Mouse (Mus musculus) embryonic facial prominence, embryonic 15.5 days (tissue): ENCODE measurements around the gene Cacnb2. TPM values are rescaled to one million over a fixed set of nuclear protein-coding genes. Genes with fewer than 3 reads are reported as not detected.
A peak's percentile ranks its signal among the peaks of the same experiment; 100 is the strongest.

ENCODE experiments used
- ATAC-seq: fragments of 200-750 bp; cut with Nextera tagmentation; 2 replicates; pipeline ENCODE4 v1.8.0; 2017; ENCODE audit warnings: low read depth, moderate TSS enrichment; ENCODE audit not compliant: insufficient number of reproducible peaks, low FRiP score, low TSS enrichment
- H3K27ac ChIP-seq: fragments of 300-500 bp; sonication (generic); replicated peaks from 2 replicates; pipeline ENCODE4 v1.5.1; 2015; ENCODE audit warnings: mild to moderate bottlenecking, inconsistent platforms
- H3K27me3 ChIP-seq: fragments of 300-500 bp; sonication (generic); 2 replicates; pipeline ENCODE4 v1.6.1; 2015; ENCODE audit warnings: inconsistent platforms
- H3K36me3 ChIP-seq: fragments of 300-500 bp; sonication (generic); 2 replicates; pipeline ENCODE4 v1.6.1; 2015; ENCODE audit warnings: mild to moderate bottlenecking, inconsistent platforms
- H3K4me1 ChIP-seq: fragments of 300-500 bp; sonication (generic); 2 replicates; pipeline ENCODE4 v1.6.1; 2015; ENCODE audit warnings: inconsistent platforms
- H3K4me2 ChIP-seq: fragments of 300-500 bp; sonication (generic); replicated peaks from 2 replicates; pipeline ENCODE4 v1.6.1; 2015; ENCODE audit warnings: mild to moderate bottlenecking, inconsistent platforms
- H3K4me3 ChIP-seq: fragments of 300-500 bp; sonication (generic); replicated peaks from 2 replicates; pipeline ENCODE4 v1.5.1; 2015; ENCODE audit warnings: mild to moderate bottlenecking, inconsistent platforms
- H3K9ac ChIP-seq: fragments of 300-500 bp; sonication (generic); 2 replicates; pipeline ENCODE4 v1.6.1; 2015; ENCODE audit warnings: inconsistent platforms
- H3K9me3 ChIP-seq: fragments of 300-500 bp; sonication (generic); replicated peaks from 2 replicates; pipeline ENCODE4 v1.6.1; 2016; ENCODE audit warnings: inconsistent platforms
- WGBS: fragments of 180-500 bp; shearing (Covaris S2); methylation state at CpG from one replicate; pipeline ENCODE4 v1.1.7; 2015; 5-methylcytosine and 5-hydroxymethylcytosine counted together
- polyA plus RNA-seq: library from polyadenylated mRNA; unstranded; fragments of >200 nt; fragmentation: Nextera tagmentation; extraction: Ambion mirVana; gene quantifications from 2 replicates; pipeline ENCODE4 v1.2.1, GENCODE M21; 2015

Gene Cacnb2
- polyA plus RNA-seq, 1 experiment from 2014 or later, result 1.4 TPM

GRCm38 (mm10) chr2:14620120-14620853 is 17.4 kb downstream of the Cacnb2 start:
- Histone ChIP-seq H3K9ac (no peak overlapping the region), H3K9me3 (no peaks in the 10 kb centered on the region), H3K4me3 (no peak overlapping the region), H3K36me3 (no peaks in the 10 kb centered on the region), H3K27me3 (no peaks in the 10 kb centered on the region), H3K4me1 (no peaks in the 10 kb centered on the region), H3K27ac (no peak overlapping the region), H3K4me2 (no peak overlapping the region)
- WGBS, result 77% methylated on average over 6 of the region's 6 CpGs
- ATAC-seq, result no peak

- WGBS, result 78% methylated on average over 4 of the region's 4 CpGs
- no peaks in the 10 kb centered on the region for H3K36me3 ChIP-seq
- H3K4me2 ChIP-seq, result no peak overlapping the region
- H3K4me3 ChIP-seq, result no peak overlapping the region
- H3K27ac ChIP-seq, result no peak overlapping the region
- H3K9ac ChIP-seq, result no peak overlapping the region
- ATAC-seq, result no peak
- H3K4me1 ChIP-seq, result no peaks in the 10 kb centered on the region
- no peaks in the 10 kb centered on the region for H3K27me3 ChIP-seq
- no peaks in the 10 kb centered on the region for H3K9me3 ChIP-seq
Measured at GRCm38 (mm10) chr2:14620891-14621290, 18.0 kb downstream of the Cacnb2 start.

GRCm38 (mm10) chr2:14623820-14624219 is 20.9 kb downstream of the Cacnb2 start:
- H3K27me3 ChIP-seq, result no peaks in the 10 kb centered on the region
- H3K4me2 ChIP-seq, result no peak overlapping the region
- no peaks in the 10 kb centered on the region for H3K4me1 ChIP-seq
- H3K36me3 ChIP-seq, result no peaks in the 10 kb centered on the region
- H3K9ac ChIP-seq, result no peak overlapping the region
- ATAC-seq, result no peak
- H3K4me3 ChIP-seq, result no peak overlapping the region
- no peak overlapping the region for H3K27ac ChIP-seq
- WGBS, result 89% methylated on average over 5 of the region's 5 CpGs
- no peaks in the 10 kb centered on the region for H3K9me3 ChIP-seq

DNA sequence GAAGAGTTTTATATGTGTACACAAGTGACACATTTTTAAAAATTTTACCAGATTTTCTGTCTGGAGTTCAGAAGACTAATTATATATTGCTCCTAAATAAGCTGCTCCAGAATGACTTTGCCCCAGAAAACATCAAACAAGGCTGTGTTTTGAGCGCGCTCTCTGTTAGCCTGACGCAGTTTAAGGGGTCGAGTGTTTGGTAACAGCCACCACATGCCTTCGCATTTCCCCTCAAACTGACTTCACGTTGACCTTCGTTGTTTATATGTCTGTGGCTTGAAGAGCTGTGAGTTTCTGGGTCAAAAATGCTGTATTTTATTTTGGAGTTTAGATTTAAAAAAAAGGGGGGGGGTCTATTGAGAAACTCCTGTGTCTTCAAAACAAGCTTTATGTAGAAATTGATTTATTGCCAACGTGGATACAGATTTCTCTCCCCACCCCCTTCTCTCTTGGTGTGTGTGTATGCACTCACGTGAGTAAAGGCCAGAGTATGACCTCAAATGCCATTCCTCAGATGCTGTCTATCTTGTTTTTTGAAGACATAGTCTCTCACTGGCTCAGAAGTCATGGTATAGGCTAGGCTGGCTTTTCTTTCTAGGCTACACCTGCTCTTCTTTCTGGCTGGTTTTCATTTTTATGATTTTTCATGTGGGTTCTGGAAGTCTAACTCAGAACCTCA is 27.1 kb downstream of the Cacnb2 start:
- no peak for ATAC-seq
- Histone ChIP-seq H3K36me3 (no peaks in the 10 kb centered on the region), H3K27ac (no peak overlapping the region), H3K4me2 (no peak overlapping the region), H3K9ac (no peak overlapping the region), H3K4me3 (no peak overlapping the region), H3K4me1 (no peaks in the 10 kb centered on the region), H3K27me3 (no peaks in the 10 kb centered on the region), H3K9me3 (no peaks in the 10 kb centered on the region)
- 70% methylated on average over 9 of the region's 9 CpGs for WGBS

DNA sequence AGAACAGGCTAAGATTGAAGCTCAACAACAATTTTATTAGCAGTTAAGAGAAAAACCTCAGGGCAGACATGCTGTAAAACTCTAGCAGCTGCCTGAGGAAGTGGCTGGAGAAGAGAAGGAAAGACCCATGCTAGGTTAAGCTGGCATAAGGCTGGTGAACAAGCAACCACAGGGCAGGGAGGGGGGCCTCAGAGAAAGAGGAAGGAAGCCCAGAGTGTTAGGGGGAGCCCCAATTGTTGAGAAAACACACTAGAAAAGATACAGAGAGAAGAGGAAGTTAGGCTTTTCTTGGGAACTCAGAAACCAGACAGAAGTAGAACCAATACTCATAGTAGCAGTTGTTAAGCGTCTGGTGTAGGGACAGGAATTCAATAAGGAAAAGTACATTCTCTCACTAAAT is 28.7 kb downstream of the Cacnb2 start:
- Histone ChIP-seq H3K9me3 (no peaks in the 10 kb centered on the region), H3K27me3 (no peaks in the 10 kb centered on the region), H3K4me2 (no peak overlapping the region), H3K27ac (no peak overlapping the region), H3K4me1 (no peaks in the 10 kb centered on the region), H3K4me3 (no peak overlapping the region), H3K9ac (no peak overlapping the region), H3K36me3 (no peaks in the 10 kb centered on the region)
- WGBS, result 81% methylated on average over 1 of the region's 1 CpGs
- no peak for ATAC-seq

DNA sequence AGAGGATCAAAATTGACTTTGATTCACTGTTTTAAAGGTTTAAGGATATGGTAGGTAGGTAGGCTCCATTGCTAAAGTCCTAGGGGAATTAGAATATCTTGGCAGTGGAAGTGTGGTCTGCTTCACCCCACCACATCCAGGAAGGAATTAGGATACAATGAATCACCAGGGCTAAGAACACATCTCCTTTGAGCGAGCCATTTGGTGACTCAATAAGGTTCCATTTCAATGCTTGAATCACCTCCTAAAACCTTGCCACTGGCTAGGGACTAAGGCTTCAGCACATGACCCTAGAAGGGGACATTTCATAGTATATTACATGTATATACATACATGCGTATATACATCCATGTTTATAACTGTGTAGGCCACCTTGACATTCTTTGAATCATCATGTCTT is 30.3 kb downstream of the Cacnb2 start:
- WGBS, result 89% methylated on average over 2 of the region's 2 CpGs
- H3K4me3 ChIP-seq, result no peak overlapping the region
- H3K27me3 ChIP-seq, result no peaks in the 10 kb centered on the region
- H3K9ac ChIP-seq, result no peak overlapping the region
- no peaks in the 10 kb centered on the region for H3K4me1 ChIP-seq
- no peak for ATAC-seq
- no peaks in the 10 kb centered on the region for H3K9me3 ChIP-seq
- H3K4me2 ChIP-seq, result no peak overlapping the region
- no peak overlapping the region for H3K27ac ChIP-seq
- H3K36me3 ChIP-seq, result no peaks in the 10 kb centered on the region

GRCm38 (mm10) chr2:14639266-14639665 is 36.4 kb downstream of the Cacnb2 start:
- Histone ChIP-seq H3K27me3 (no peaks in the 10 kb centered on the region), H3K9me3 (no peaks in the 10 kb centered on the region), H3K9ac (no peak overlapping the region), H3K4me1 (peaks cover 8% of the 10 kb centered on the region), H3K4me2 (no peak overlapping the region), H3K36me3 (no peaks in the 10 kb centered on the region), H3K27ac (no peak overlapping the region), H3K4me3 (no peak overlapping the region)
- 78% methylated on average over 4 of the region's 4 CpGs for WGBS
- no peak for ATAC-seq

GRCm38 (mm10) chr2:14639877-14640276 is 37.0 kb downstream of the Cacnb2 start:
- H3K9ac ChIP-seq, result no peak overlapping the region
- no peaks in the 10 kb centered on the region for H3K9me3 ChIP-seq
- H3K4me2 ChIP-seq, result no peak overlapping the region
- H3K27me3 ChIP-seq, result no peaks in the 10 kb centered on the region
- no peak overlapping the region for H3K27ac ChIP-seq
- H3K36me3 ChIP-seq, result no peaks in the 10 kb centered on the region
- 80% methylated on average over 6 of the region's 6 CpGs for WGBS
- no peak overlapping the region for H3K4me3 ChIP-seq
- H3K4me1 ChIP-seq, result peaks cover 8% of the 10 kb centered on the region
- no peak for ATAC-seq

DNA sequence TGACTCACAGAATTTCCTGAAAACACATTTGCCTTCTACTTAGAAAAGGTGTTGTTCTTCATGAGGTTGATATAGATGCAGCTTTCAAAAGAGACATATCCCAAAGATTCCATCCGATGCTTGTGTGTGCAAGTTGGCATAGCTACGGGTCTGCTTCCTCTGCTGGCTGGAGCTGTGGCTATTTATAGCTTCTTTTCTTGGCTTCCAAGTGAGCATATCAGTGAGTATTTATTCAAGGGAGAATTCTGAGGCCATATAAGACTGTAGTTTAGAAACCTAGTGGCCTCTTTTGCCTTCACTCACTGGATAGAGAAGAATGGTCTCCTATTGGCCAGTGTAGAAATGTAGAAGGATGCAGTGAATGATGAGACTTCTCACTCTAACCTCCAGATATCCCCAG is 38.2 kb downstream of the Cacnb2 start:
- H3K4me3 ChIP-seq, result no peak overlapping the region
- WGBS, result 45% methylated on average over 2 of the region's 2 CpGs
- H3K4me2 ChIP-seq, result no peak overlapping the region
- ATAC-seq, result no peak
- peaks cover 8% of the 10 kb centered on the region for H3K4me1 ChIP-seq
- H3K36me3 ChIP-seq, result no peaks in the 10 kb centered on the region
- no peaks in the 10 kb centered on the region for H3K9me3 ChIP-seq
- H3K27ac ChIP-seq, result no peak overlapping the region
- H3K27me3 ChIP-seq, result no peaks in the 10 kb centered on the region
- H3K9ac ChIP-seq, result no peak overlapping the region

GRCm38 (mm10) chr2:14651268-14651667 is 48.4 kb downstream of the Cacnb2 start:
- no peaks in the 10 kb centered on the region for H3K36me3 ChIP-seq
- no peaks in the 10 kb centered on the region for H3K4me1 ChIP-seq
- 0 out of 2 replicates have a peak, but pooled peaks have one; percentile 24 for ATAC-seq
- WGBS, result 60% methylated on average over 2 of the region's 2 CpGs
- no peaks in the 10 kb centered on the region for H3K27me3 ChIP-seq
- H3K4me3 ChIP-seq, result no peak overlapping the region
- no peak overlapping the region for H3K9ac ChIP-seq
- H3K27ac ChIP-seq, result no peak overlapping the region
- no peak overlapping the region for H3K4me2 ChIP-seq
- H3K9me3 ChIP-seq, result no peaks in the 10 kb centered on the region

DNA sequence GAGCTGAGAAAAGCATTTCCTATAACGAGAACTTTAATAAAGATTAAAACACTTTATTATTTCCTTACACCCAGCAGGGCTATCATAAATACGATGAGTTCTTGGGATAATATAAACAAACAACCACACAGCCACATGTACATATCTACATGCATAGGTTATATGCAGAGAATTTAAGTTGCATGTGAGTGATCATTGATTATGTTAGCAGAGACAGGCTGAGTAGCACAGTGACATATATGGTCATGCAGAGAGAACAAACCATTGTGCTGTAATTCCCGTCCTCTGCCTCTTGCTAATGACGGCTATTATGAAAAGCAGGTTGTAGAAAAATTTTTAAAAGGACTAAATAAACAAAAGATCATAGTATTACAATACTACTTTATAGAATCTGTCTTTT is 53.8 kb downstream of the Cacnb2 start:
- H3K4me2 ChIP-seq, result no peak overlapping the region
- no peaks in the 10 kb centered on the region for H3K27me3 ChIP-seq
- H3K27ac ChIP-seq, result no peak overlapping the region
- H3K4me1 ChIP-seq, result no peaks in the 10 kb centered on the region
- no peak for ATAC-seq
- H3K9ac ChIP-seq, result no peak overlapping the region
- no peak overlapping the region for H3K4me3 ChIP-seq
- WGBS, result 69% methylated on average over 4 of the region's 4 CpGs
- no peaks in the 10 kb centered on the region for H3K36me3 ChIP-seq
- no peaks in the 10 kb centered on the region for H3K9me3 ChIP-seq
